Mouse (Mus musculus) lung, embryonic 16.5 days (tissue): ENCODE results near the gene Jmjd8. TPM values are rescaled to one million over a fixed set of nuclear protein-coding genes. Genes with fewer than 3 reads are reported as not detected.

Source experiments
- ATAC-seq: fragments of 200-750 bp; cut with Nextera tagmentation; 2 replicates; pipeline ENCODE4 v1.8.0; 2017; ENCODE audit warnings: low read depth, mild to moderate bottlenecking, moderate library complexity
- H3K27ac ChIP-seq: fragments of 300-500 bp; sonication (generic); 2 replicates; pipeline ENCODE4 v1.5.1; 2014; ENCODE audit warnings: mild to moderate bottlenecking, control low read depth, low read length
- H3K27me3 ChIP-seq: fragments of 300-500 bp; sonication (generic); 2 replicates; pipeline ENCODE4 v1.6.1; 2014; ENCODE audit warnings: low read depth, low read length, mixed read lengths; ENCODE audit not compliant: control insufficient read depth, insufficient read depth
- H3K36me3 ChIP-seq: fragments of 300-500 bp; sonication (generic); 2 replicates; pipeline ENCODE4 v1.6.1; 2014; ENCODE audit warnings: low read length; ENCODE audit not compliant: control insufficient read depth, insufficient read depth
- H3K4me1 ChIP-seq: fragments of 300-500 bp; sonication (generic); replicated peaks from 2 replicates; pipeline ENCODE4 v1.6.1; 2014; ENCODE audit warnings: low read length, mixed read lengths; ENCODE audit not compliant: control insufficient read depth, insufficient read depth
- H3K4me2 ChIP-seq: fragments of 300-500 bp; sonication (generic); 2 replicates; pipeline ENCODE4 v1.6.1; 2014; ENCODE audit warnings: low read depth, low read length, control low read depth
- H3K4me3 ChIP-seq: fragments of 300-500 bp; sonication (generic); 2 replicates; pipeline ENCODE4 v1.5.1; 2014; ENCODE audit warnings: mild to moderate bottlenecking, low read length, control low read depth
- H3K9ac ChIP-seq: fragments of 300-500 bp; sonication (generic); 2 replicates; pipeline ENCODE4 v1.6.1; 2014; ENCODE audit warnings: low read length, control low read depth
- H3K9me3 ChIP-seq: fragments of 300-500 bp; sonication (generic); 2 replicates; pipeline ENCODE4 v1.6.1; 2016; ENCODE audit warnings: low read length; ENCODE audit not compliant: control insufficient read depth
- WGBS: fragments of 180-500 bp; shearing (Covaris S2); extraction: QIAGEN DNeasy Blood & Tissue Kit; methylation state at CpG from one replicate; pipeline ENCODE4 v1.1.7; 2014; 5-methylcytosine and 5-hydroxymethylcytosine counted together
- polyA plus RNA-seq: library from polyadenylated mRNA; unstranded; fragments of >200 nt; fragmentation: Nextera tagmentation; extraction: Ambion mirVana; gene quantifications from 2 replicates; pipeline ENCODE4 v1.2.1, GENCODE M21; 2015

The Jmjd8 gene
- polyA plus RNA-seq, 1 experiment from 2014 or later = 55.4 TPM

DNA sequence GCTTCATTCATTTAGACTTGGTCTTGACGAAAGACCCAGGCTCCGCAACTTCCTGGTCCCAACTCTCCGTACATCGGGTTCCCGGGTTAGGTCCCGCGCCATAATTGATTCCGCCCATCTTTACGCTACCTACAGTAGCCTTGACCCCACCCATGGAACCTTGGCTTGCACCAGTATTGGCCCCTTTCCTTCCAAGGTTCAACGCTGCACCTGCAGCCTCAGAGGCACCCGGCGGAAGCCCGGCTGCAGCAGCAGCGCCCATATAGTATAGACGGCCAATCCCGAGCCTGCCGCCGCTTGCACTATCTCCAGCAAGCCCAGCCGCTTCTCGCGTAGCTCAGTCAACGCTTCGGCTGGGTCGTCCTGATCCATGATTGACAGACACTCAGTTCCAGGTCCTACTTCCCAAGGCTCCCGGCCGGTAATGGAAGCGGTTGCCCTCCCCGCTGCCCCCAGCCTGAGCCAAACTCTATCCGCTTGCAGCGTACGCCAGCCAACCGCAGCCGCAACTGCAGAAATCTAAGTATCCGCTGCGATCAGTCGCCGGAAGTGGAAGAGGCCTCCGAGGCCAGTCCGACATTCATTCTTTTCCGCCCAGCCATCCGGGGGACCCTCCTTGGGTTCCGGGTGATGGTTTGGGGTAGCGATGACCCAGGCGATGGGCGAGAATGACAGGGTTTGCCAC is 36.7 kb upstream of the Jmjd8 start:
- Histone ChIP-seq H3K4me3 (peak overlapping the region; percentile 96), H3K9ac (peak overlapping the region; percentile 89), H3K4me2 (peak overlapping the region; percentile 94), H3K27ac (peak overlapping the region; percentile 99), H3K36me3 (peaks cover 19% of the 10 kb centered on the region; the same call in 1 of the 2 replicates), H3K4me1 (peaks cover 35% of the 10 kb centered on the region), H3K9me3 (no peaks in the 10 kb centered on the region), H3K27me3 (no peaks in the 10 kb centered on the region)
- ATAC-seq = peak; percentile 71
- under 1% methylated on average over 45 of the region's 45 CpGs for WGBS

DNA sequence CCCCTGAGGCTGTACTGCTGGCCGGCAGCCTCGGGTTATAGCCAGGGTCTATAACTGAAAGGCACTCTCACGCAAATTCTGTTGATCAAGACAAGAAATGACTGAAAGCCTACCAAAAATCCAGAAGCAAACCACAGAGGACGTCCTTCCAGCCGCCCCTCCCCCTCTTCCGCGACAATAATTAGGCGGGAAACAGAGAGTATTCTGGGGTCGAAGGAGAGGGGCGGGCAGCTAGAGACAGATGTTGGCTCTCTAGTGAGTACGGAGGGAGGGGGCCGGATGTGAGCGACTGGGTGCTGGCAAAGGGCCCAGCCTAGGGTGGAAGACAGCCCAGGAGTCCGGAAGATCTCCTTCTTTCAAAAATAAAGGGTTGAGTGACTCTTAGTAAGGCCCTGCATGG is 36.1 kb upstream of the Jmjd8 start, which contains the start of gene Fam173a:
Fam173a (minus strand) TSS at position 287 of the 400 bp plus-strand sequence.
- Histone ChIP-seq H3K36me3 (peaks cover 16% of the 10 kb centered on the region; the same call in 1 of the 2 replicates), H3K4me1 (peaks cover 41% of the 10 kb centered on the region), H3K9ac (peak within 1 kb of the TSS; percentile 89), H3K9me3 (no peaks in the 10 kb centered on the region), H3K4me3 (peak within 1 kb of the TSS; percentile 96), H3K27ac (peak within 1 kb of the TSS; percentile 99), H3K4me2 (peak within 1 kb of the TSS; percentile 94), H3K27me3 (no peaks in the 10 kb centered on the region)
- peak; percentile 89 for ATAC-seq
- under 1% methylated on average over 14 of the region's 14 CpGs for WGBS

DNA sequence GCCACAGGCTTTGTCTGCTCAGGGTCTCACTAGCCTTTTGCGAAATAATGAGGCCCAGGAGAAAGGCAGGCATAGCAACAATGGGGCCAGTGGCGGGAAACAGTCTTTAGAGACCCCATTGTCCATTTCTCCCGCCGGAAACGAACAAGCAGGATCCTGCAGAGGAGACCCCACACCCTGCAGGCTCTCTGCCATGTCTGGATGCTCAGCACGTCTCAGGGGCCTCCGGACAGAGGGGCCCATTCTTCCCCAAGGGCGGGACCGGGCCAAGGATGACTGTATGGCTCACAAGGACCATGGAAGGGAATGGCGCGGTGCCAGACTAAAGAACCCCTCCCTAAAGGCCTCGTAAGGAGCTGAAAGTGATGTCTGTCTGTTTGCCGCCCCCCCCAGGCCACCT is 34.5 kb upstream of the Jmjd8 start:
- Histone ChIP-seq H3K27ac (peak overlapping the region; percentile 37; the same call in 1 of the 2 replicates), H3K9ac (no peak overlapping the region), H3K27me3 (no peaks in the 10 kb centered on the region), H3K4me1 (peaks cover 42% of the 10 kb centered on the region), H3K36me3 (peaks cover 7% of the 10 kb centered on the region; the same call in 1 of the 2 replicates), H3K4me3 (no peak overlapping the region), H3K4me2 (no peak overlapping the region), H3K9me3 (no peaks in the 10 kb centered on the region)
- 66% methylated on average over 13 of the region's 13 CpGs for WGBS
- ATAC-seq = no peak

DNA sequence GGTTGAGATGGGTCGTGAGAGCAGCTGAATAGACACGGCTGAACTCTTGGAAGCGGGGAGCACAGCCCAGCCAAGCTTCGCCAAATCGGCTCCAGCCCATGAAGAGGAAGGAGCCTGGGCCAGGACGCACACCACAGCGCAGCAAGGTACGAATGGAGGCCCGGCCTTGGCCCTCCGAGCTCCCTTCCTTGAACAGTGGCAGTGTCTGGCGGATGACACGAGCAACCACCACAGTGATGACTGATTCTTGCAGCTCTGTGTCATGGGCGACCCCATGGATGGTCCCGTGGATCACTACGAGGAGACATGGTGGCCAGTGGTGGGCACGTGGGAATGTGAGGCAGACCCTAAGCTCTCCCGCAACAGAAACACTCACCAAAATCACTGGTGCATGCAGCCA is 33.7 kb upstream of the Jmjd8 start:
- H3K4me3 ChIP-seq = no peak overlapping the region
- H3K27me3 ChIP-seq = no peaks in the 10 kb centered on the region
- H3K4me2 ChIP-seq = peak overlapping the region; percentile 87
- no peaks in the 10 kb centered on the region for H3K9me3 ChIP-seq
- H3K36me3 ChIP-seq = no peaks in the 10 kb centered on the region
- no peak for ATAC-seq
- H3K4me1 ChIP-seq = peaks cover 42% of the 10 kb centered on the region
- no peak overlapping the region for H3K27ac ChIP-seq
- 87% methylated on average over 17 of the region's 17 CpGs for WGBS
- no peak overlapping the region for H3K9ac ChIP-seq

DNA sequence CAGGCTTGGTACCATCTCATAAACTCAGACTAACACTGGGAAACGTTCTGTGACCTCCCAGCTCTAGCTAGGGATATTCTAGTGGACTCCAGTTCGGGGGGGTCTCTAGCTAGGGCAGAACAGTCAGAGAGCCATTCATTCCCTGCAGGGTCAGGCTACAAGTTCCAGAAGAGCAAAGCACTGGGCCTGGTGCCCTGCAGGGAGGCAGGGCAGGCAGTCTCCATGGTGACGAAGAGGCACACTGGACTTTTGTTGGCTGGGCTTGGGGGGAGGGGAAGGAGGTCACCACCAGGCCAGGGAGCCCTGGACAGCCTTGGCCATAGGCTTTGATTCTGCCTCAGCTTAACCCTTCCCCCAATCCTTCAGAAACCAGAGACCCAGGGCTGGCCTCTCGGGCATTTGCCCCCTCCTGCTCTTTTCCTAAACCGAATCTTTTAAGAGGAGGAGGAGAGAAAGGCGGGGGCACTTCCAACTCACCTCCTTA is 33.0 kb upstream of the Jmjd8 start, which contains the start of gene AC134908.4:
AC134908.4 (minus strand) TSS at position 51 of the 484 bp plus-strand sequence.
- Histone ChIP-seq H3K9ac (peak within 1 kb of the TSS; percentile 77), H3K36me3 (no peaks in the 10 kb centered on the region), H3K27me3 (no peaks in the 10 kb centered on the region), H3K27ac (peak within 1 kb of the TSS; percentile 2; the same call in 1 of the 2 replicates), H3K4me2 (peak within 1 kb of the TSS; percentile 87), H3K9me3 (no peaks in the 10 kb centered on the region), H3K4me3 (peak within 1 kb of the TSS; percentile 79), H3K4me1 (peaks cover 42% of the 10 kb centered on the region)
- 24% methylated on average over 6 of the region's 6 CpGs for WGBS
- ATAC-seq = no peak

DNA sequence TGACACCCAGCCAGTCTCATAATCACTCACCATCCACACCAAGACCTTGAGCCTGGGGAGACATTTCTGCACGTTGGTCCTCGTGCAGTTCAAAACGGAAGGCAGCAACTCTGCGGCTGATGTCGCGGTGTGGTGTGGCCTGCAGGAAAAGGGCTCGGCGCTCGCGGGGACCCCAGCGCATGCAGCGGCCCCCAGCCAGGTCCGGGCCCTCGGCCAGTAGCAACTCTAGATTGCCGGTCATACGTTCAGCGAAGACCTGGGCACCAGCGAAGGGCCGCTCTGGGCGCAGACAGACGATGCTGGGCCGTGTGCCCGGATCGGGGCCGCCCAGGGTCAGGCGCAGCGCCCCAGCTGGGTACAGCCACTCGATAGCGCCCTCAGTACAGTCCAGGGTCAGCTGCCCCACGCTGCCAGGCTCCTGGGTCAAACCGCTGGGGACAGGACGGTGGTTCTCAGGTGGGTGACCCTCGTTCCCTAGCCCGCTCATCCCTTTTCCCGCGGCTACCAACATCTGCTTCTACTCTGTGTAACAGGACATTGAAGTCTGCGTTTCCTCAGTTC is 32.4 kb upstream of the Jmjd8 start:
- H3K9ac ChIP-seq = peak overlapping the region; percentile 77
- peak overlapping the region; percentile 2; the same call in 1 of the 2 replicates for H3K27ac ChIP-seq
- H3K4me1 ChIP-seq = peaks cover 36% of the 10 kb centered on the region
- no peaks in the 10 kb centered on the region for H3K9me3 ChIP-seq
- ATAC-seq = 0 out of 2 replicates have a peak, but pooled peaks have one; percentile 3
- no peaks in the 10 kb centered on the region for H3K36me3 ChIP-seq
- under 1% methylated on average over 37 of the region's 37 CpGs for WGBS
- H3K27me3 ChIP-seq = no peaks in the 10 kb centered on the region
- H3K4me3 ChIP-seq = peak overlapping the region; percentile 79
- peak overlapping the region; percentile 87 for H3K4me2 ChIP-seq

DNA sequence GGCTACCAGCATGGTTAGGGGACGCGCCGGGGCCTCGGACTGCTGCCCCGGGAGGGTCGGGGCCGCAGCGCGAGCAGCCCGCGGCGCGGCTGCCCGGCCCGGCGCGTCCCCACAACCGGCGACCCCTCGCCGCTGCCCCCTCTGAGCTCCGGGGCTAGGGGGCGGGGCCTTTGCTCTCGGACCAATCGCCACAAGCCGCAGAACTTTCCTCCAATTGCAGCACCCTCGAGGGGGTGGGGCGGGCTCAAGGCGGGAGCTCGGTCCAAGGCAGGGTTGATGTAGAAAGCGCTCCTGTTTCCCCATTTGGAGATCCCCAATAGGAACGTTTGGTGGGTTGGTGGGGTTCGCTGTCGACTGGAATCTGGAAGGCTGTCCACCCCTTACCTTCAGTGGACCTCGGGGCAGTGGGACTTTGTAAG is 31.7 kb upstream of the Jmjd8 start, which contains the start of gene Metrn:
Metrn (minus strand) TSS at position 186 of the 419 bp plus-strand sequence.
- Histone ChIP-seq H3K36me3 (no peaks in the 10 kb centered on the region), H3K9ac (peak within 1 kb of the TSS; percentile 77), H3K27me3 (no peaks in the 10 kb centered on the region), H3K4me3 (peak within 1 kb of the TSS; percentile 79), H3K4me1 (peaks cover 33% of the 10 kb centered on the region), H3K27ac (peak within 1 kb of the TSS; percentile 2; the same call in 1 of the 2 replicates), H3K4me2 (peak within 1 kb of the TSS; percentile 87), H3K9me3 (no peaks in the 10 kb centered on the region)
- under 1% methylated on average over 32 of the region's 35 CpGs for WGBS
- ATAC-seq = peak; percentile 86

DNA sequence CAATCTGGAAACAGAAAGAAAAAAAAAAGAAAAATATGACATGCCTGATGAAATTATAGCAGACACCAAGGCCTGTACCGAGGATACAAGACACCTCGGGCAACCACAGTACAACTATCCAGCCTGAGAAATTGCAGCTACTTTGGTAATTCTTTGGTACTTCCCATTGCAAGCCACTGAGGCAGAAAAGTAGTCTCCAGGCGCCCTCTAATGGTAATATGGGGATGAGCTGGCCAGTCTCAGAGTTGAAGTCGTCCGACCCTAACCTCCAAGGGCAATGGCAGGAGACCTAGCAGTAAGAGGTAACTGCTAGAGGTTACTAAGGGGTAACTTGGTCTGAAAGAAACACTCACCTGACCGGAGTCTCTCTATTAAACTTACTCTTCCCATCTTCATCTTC is 27.6 kb upstream of the Jmjd8 start:
- Histone ChIP-seq H3K27me3 (no peaks in the 10 kb centered on the region), H3K9me3 (no peaks in the 10 kb centered on the region), H3K4me2 (no peak overlapping the region), H3K9ac (no peak overlapping the region), H3K4me1 (peaks cover 9% of the 10 kb centered on the region), H3K36me3 (no peaks in the 10 kb centered on the region), H3K4me3 (no peak overlapping the region), H3K27ac (no peak overlapping the region)
- peak; percentile 32; the same call in 1 of the 2 replicates for ATAC-seq
- 4% methylated on average over 6 of the region's 6 CpGs for WGBS
